Mouse (Mus musculus) liver, embryonic 15.5 days (tissue): ENCODE results near the gene Zbtb16. TPM values are rescaled to one million over a fixed set of nuclear protein-coding genes. Genes with fewer than 3 reads are reported as not detected.

ENCODE experiments used
- ATAC-seq: fragments of 200-750 bp; cut with Nextera tagmentation; 2 replicates; pipeline ENCODE4 v1.8.0; 2017; ENCODE audit warnings: moderate number of reproducible peaks, mild to moderate bottlenecking, moderate library complexity; ENCODE audit not compliant: insufficient read depth
- H3K27ac ChIP-seq: fragments of 300-500 bp; sonication (generic); replicated peaks from 2 replicates; pipeline ENCODE4 v1.5.1; 2015; ENCODE audit warnings: mild to moderate bottlenecking, inconsistent platforms
- H3K27me3 ChIP-seq: fragments of 300-500 bp; sonication (generic); 2 replicates; pipeline ENCODE4 v1.6.1; 2015; ENCODE audit warnings: mild to moderate bottlenecking, inconsistent platforms
- H3K36me3 ChIP-seq: fragments of 300-500 bp; sonication (generic); replicated peaks from 2 replicates; pipeline ENCODE4 v1.6.1; 2015; ENCODE audit warnings: moderate library complexity, mild to moderate bottlenecking, inconsistent platforms
- H3K4me1 ChIP-seq: fragments of 300-500 bp; sonication (generic); replicated peaks from 2 replicates; pipeline ENCODE4 v1.6.1; 2015; ENCODE audit warnings: inconsistent platforms
- H3K4me2 ChIP-seq: fragments of 300-500 bp; sonication (generic); 2 replicates; pipeline ENCODE4 v1.6.1; 2015; ENCODE audit warnings: moderate library complexity, mild to moderate bottlenecking, inconsistent platforms
- H3K4me3 ChIP-seq: fragments of 300-500 bp; sonication (generic); replicated peaks from 2 replicates; pipeline ENCODE4 v1.5.1; 2015; ENCODE audit warnings: mild to moderate bottlenecking, inconsistent platforms
- H3K9ac ChIP-seq: fragments of 300-500 bp; sonication (generic); 2 replicates; pipeline ENCODE4 v1.6.1; 2015; ENCODE audit warnings: moderate library complexity, mild to moderate bottlenecking, inconsistent platforms
- H3K9me3 ChIP-seq: fragments of 300-500 bp; sonication (generic); replicated peaks from 2 replicates; pipeline ENCODE4 v1.6.1; 2016; ENCODE audit warnings: inconsistent platforms
- WGBS: fragments of 180-500 bp; shearing (Covaris S2); methylation state at CpG from one replicate; pipeline ENCODE4 v1.1.7; 2015; ENCODE audit warnings: mixed read lengths; ENCODE audit not compliant: insufficient replicate concordance; 5-methylcytosine and 5-hydroxymethylcytosine counted together
- polyA plus RNA-seq: library from polyadenylated mRNA; unstranded; fragments of >200 nt; fragmentation: Nextera tagmentation; extraction: Ambion mirVana; gene quantifications from 2 replicates; pipeline ENCODE4 v1.2.1, GENCODE M21; 2015

The Zbtb16 gene
- polyA plus RNA-seq, 1 experiment from 2014 or later: 0.54 TPM

- H3K27me3 ChIP-seq: peaks cover 18% of the 10 kb centered on the region; the same call in 1 of the 2 replicates
- H3K4me2 ChIP-seq: no peak overlapping the region
- H3K36me3 ChIP-seq: no peaks in the 10 kb centered on the region
- H3K9ac ChIP-seq: no peak overlapping the region
- no peak for ATAC-seq
- H3K27ac ChIP-seq: no peak overlapping the region
- no peaks in the 10 kb centered on the region; the same call in 1 of the 2 replicates for H3K4me1 ChIP-seq
- 55% methylated on average over 13 of the region's 13 CpGs for WGBS
- H3K9me3 ChIP-seq: no peaks in the 10 kb centered on the region
- no peak overlapping the region for H3K4me3 ChIP-seq
Observed at GRCm38 (mm10) chr9:48733817-48734544, 102.0 kb downstream of the Zbtb16 start.

DNA sequence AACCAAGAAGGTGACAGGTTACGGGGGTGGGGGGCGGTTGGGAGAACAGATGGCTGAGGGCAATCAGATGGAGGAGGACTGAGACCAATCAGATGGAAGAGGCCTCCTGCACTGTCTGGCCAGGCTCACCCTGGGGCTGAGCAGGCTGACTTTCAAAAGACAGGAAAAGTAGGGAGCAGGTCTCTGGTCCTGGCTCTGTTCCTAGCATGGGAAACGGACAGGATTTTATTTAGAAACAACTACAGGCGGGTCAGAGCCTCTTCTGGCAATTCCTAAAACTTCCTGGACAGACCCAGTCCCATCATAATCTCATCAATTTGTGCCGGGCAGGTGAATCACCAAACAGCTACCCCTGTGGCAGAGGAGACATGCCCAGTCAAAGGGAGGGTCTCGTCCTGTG lies 102.9 kb downstream of the Zbtb16 start:
- ATAC-seq: no peak
- no peak overlapping the region for H3K4me2 ChIP-seq
- H3K4me1 ChIP-seq: no peaks in the 10 kb centered on the region; the same call in 1 of the 2 replicates
- H3K36me3 ChIP-seq: no peaks in the 10 kb centered on the region
- 59% methylated on average over 6 of the region's 6 CpGs for WGBS
- H3K4me3 ChIP-seq: no peak overlapping the region
- peaks cover 18% of the 10 kb centered on the region; the same call in 1 of the 2 replicates for H3K27me3 ChIP-seq
- no peaks in the 10 kb centered on the region for H3K9me3 ChIP-seq
- H3K27ac ChIP-seq: no peak overlapping the region
- H3K9ac ChIP-seq: no peak overlapping the region

- no peaks in the 10 kb centered on the region; the same call in 1 of the 2 replicates for H3K4me1 ChIP-seq
- peaks cover 14% of the 10 kb centered on the region; the same call in 1 of the 2 replicates for H3K27me3 ChIP-seq
- no peaks in the 10 kb centered on the region for H3K9me3 ChIP-seq
- no peak for ATAC-seq
- WGBS: 61% methylated on average over 8 of the region's 8 CpGs
- H3K4me3 ChIP-seq: no peak overlapping the region
- no peaks in the 10 kb centered on the region for H3K36me3 ChIP-seq
- H3K4me2 ChIP-seq: no peak overlapping the region
- no peak overlapping the region for H3K27ac ChIP-seq
- H3K9ac ChIP-seq: no peak overlapping the region
Observed at GRCm38 (mm10) chr9:48731651-48732536, 104.1 kb downstream of the Zbtb16 start.

DNA sequence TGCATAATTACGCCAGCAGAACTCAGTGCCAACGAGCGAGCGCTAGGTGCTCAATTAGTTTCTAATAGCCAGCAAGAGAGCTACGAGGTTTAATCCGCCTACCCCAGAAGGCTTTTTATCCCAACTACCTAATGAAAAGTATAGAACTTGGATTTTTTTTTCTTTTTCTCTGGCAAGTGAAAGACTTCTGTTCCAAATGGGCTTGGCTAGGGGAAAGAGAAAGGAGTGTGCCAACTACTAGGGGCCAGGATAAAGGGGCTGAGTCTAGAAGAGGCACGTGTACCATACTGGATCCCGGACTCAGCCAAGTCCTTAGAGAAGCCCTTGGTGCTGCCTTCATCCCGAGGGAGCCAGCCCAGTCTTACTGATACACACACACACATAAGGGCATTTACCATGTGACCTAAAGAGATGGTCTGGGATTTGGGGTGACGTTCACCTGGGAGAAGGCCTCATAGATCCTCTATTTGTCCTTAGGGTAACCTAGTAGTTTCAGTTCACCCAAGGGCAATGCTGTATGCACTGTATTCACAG lies 105.5 kb downstream of the Zbtb16 start:
- WGBS: 75% methylated on average over 10 of the region's 10 CpGs
- ATAC-seq: no peak
- Histone ChIP-seq H3K9me3 (no peaks in the 10 kb centered on the region), H3K27me3 (peaks cover 12% of the 10 kb centered on the region; the same call in 1 of the 2 replicates), H3K4me1 (no peaks in the 10 kb centered on the region; the same call in 1 of the 2 replicates), H3K36me3 (no peaks in the 10 kb centered on the region), H3K4me3 (no peak overlapping the region), H3K27ac (no peak overlapping the region), H3K4me2 (no peak overlapping the region), H3K9ac (no peak overlapping the region)

DNA sequence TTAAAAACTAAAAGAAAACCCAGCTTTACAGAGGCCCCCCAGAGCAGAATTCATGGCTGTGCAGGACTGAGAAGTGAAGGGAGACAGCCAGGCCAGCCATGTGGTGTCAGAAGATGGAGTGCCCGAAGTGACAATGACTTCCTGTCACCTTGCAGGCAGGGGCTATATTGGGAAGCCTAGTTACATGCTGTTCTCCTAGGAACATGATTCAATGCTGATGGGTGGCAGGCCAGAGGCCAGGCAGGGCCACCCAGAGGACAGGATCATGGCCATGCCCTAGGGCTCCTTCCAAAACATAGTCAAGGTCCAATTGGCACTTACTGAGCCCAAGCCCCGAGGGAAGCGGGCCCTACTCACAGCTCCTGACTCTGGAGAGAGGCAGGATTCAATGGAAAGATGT lies 106.6 kb downstream of the Zbtb16 start:
- WGBS: 37% methylated on average over 3 of the region's 3 CpGs
- H3K9ac ChIP-seq: no peak overlapping the region
- no peak for ATAC-seq
- no peak overlapping the region for H3K4me2 ChIP-seq
- H3K27me3 ChIP-seq: peaks cover 9% of the 10 kb centered on the region; the same call in 1 of the 2 replicates
- no peaks in the 10 kb centered on the region; the same call in 1 of the 2 replicates for H3K4me1 ChIP-seq
- no peak overlapping the region for H3K27ac ChIP-seq
- H3K4me3 ChIP-seq: no peak overlapping the region
- H3K9me3 ChIP-seq: no peaks in the 10 kb centered on the region
- H3K36me3 ChIP-seq: no peaks in the 10 kb centered on the region

- Histone ChIP-seq H3K4me1 (peaks cover 6% of the 10 kb centered on the region), H3K27ac (no peak overlapping the region), H3K4me3 (no peak overlapping the region), H3K9ac (no peak overlapping the region), H3K36me3 (no peaks in the 10 kb centered on the region), H3K27me3 (peaks cover 9% of the 10 kb centered on the region; the same call in 1 of the 2 replicates), H3K9me3 (no peaks in the 10 kb centered on the region), H3K4me2 (no peak overlapping the region)
- WGBS: 74% methylated on average over 13 of the region's 13 CpGs
- ATAC-seq: no peak
Observed at GRCm38 (mm10) chr9:48728731-48729123, 107.3 kb downstream of the Zbtb16 start.

GRCm38 (mm10) chr9:48728083-48728730 lies 107.8 kb downstream of the Zbtb16 start:
- H3K36me3 ChIP-seq: no peaks in the 10 kb centered on the region
- no peak overlapping the region for H3K27ac ChIP-seq
- peaks cover 11% of the 10 kb centered on the region for H3K4me1 ChIP-seq
- ATAC-seq: no peak
- H3K27me3 ChIP-seq: peaks cover 9% of the 10 kb centered on the region; the same call in 1 of the 2 replicates
- H3K9me3 ChIP-seq: no peaks in the 10 kb centered on the region
- no peak overlapping the region for H3K4me2 ChIP-seq
- H3K4me3 ChIP-seq: no peak overlapping the region
- no peak overlapping the region for H3K9ac ChIP-seq
- 63% methylated on average over 10 of the region's 10 CpGs for WGBS

- peaks cover 9% of the 10 kb centered on the region; the same call in 1 of the 2 replicates for H3K27me3 ChIP-seq
- H3K9ac ChIP-seq: no peak overlapping the region
- H3K4me2 ChIP-seq: no peak overlapping the region
- H3K9me3 ChIP-seq: no peaks in the 10 kb centered on the region
- ATAC-seq: no peak
- 55% methylated on average over 8 of the region's 8 CpGs for whole genome bisulfite sequencing
- no peak overlapping the region for H3K4me3 ChIP-seq
- H3K4me1 ChIP-seq: peaks cover 16% of the 10 kb centered on the region
- no peak overlapping the region for H3K27ac ChIP-seq
- no peaks in the 10 kb centered on the region for H3K36me3 ChIP-seq
Observed at GRCm38 (mm10) chr9:48726341-48726740, 109.7 kb downstream of the Zbtb16 start.

DNA sequence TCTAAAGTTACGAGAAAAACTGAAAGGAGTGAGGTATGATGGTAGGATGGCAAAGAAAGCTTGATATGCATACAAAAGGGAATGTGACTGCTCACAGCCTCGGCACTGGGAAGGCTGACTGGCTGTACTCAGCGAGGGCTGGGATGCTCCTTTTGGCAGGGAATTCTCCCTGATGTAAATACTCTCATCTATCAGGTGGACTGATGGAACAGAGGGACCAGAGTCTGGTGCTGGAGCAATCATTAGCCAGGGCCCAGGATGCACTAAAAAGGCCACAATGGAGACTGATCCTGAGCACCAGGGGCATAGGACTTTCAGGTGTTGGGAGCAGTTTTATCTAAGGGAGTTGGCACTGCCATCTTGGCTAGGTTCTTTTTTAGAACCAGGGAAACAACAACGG lies 110.1 kb downstream of the Zbtb16 start:
- ATAC-seq: no peak
- no peaks in the 10 kb centered on the region for H3K36me3 ChIP-seq
- H3K27me3 ChIP-seq: peaks cover 9% of the 10 kb centered on the region; the same call in 1 of the 2 replicates

DNA sequence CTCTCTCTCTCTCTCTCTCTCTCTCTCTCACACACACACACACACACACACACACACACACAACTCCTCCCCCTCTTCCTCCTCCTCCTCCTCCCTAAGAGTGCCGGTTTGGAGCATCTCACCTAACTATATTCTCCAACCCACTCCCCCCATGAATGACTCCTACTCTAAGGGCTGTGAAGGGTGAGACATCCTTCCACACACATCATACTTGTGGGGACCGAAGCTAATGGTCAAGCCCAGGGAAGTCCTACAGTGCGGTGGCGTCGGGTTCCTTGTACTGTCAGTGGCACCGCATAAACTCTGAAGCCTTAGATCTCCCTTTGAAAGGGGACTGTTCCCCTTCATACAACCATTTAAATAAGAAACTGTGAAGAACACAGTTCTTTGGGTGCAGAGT lies 110.9 kb downstream of the Zbtb16 start:
- H3K4me2 ChIP-seq: no peak overlapping the region
- peaks cover 6% of the 10 kb centered on the region; the same call in 1 of the 2 replicates for H3K27me3 ChIP-seq
- no peak overlapping the region for H3K4me3 ChIP-seq

More for the DNA sequence above, 110.1 kb downstream of the Zbtb16 start:
- H3K4me2 ChIP-seq: no peak overlapping the region
- H3K27ac ChIP-seq: no peak overlapping the region
- H3K9me3 ChIP-seq: no peaks in the 10 kb centered on the region
- H3K9ac ChIP-seq: no peak overlapping the region
- WGBS: 62% methylated on average over 4 of the region's 4 CpGs
- H3K4me3 ChIP-seq: no peak overlapping the region
- peaks cover 16% of the 10 kb centered on the region for H3K4me1 ChIP-seq

More for the DNA sequence above, 110.9 kb downstream of the Zbtb16 start:
- no peaks in the 10 kb centered on the region for H3K9me3 ChIP-seq
- H3K27ac ChIP-seq: no peak overlapping the region
- H3K36me3 ChIP-seq: no peaks in the 10 kb centered on the region
- no peak overlapping the region for H3K9ac ChIP-seq
- no peak for ATAC-seq
- H3K4me1 ChIP-seq: peaks cover 16% of the 10 kb centered on the region
- 70% methylated on average over 6 of the region's 6 CpGs for WGBS
